Mouse (Mus musculus) kidney, embryonic 15.5 days (tissue): Measurements from ENCODE around the gene Tdrd12. TPM values are rescaled to one million over a fixed set of nuclear protein-coding genes. Genes with fewer than 3 reads are reported as not detected.

ENCODE experiments used
- ATAC-seq: fragments of 200-750 bp; cut with Nextera tagmentation; replicated peaks from 2 replicates; pipeline ENCODE4 v1.8.0; 2017; ENCODE audit warnings: moderate TSS enrichment; ENCODE audit not compliant: low FRiP score
- H3K27ac ChIP-seq: fragments of 300-500 bp; sonication (generic); 2 replicates; pipeline ENCODE4 v1.5.1; 2015; ENCODE audit warnings: mild to moderate bottlenecking, inconsistent platforms
- H3K27me3 ChIP-seq: fragments of 300-500 bp; sonication (generic); 2 replicates; pipeline ENCODE4 v1.6.1; 2015; ENCODE audit warnings: inconsistent platforms
- H3K36me3 ChIP-seq: fragments of 300-500 bp; sonication (generic); 2 replicates; pipeline ENCODE4 v1.6.1; 2015; ENCODE audit warnings: inconsistent platforms
- H3K4me1 ChIP-seq: fragments of 300-500 bp; sonication (generic); 2 replicates; pipeline ENCODE4 v1.6.1; 2015; ENCODE audit warnings: inconsistent platforms
- H3K4me2 ChIP-seq: fragments of 300-500 bp; sonication (generic); 2 replicates; pipeline ENCODE4 v1.6.1; 2015; ENCODE audit warnings: moderate library complexity, mild to moderate bottlenecking, inconsistent platforms
- H3K4me3 ChIP-seq: fragments of 300-500 bp; sonication (generic); replicated peaks from 2 replicates; pipeline ENCODE4 v1.5.1; 2015; ENCODE audit warnings: mild to moderate bottlenecking, inconsistent platforms
- H3K9ac ChIP-seq: fragments of 300-500 bp; sonication (generic); 2 replicates; pipeline ENCODE4 v1.6.1; 2015; ENCODE audit warnings: mild to moderate bottlenecking, inconsistent platforms
- H3K9me3 ChIP-seq: fragments of 300-500 bp; sonication (generic); replicated peaks from 2 replicates; pipeline ENCODE4 v1.6.1; 2016; ENCODE audit warnings: inconsistent platforms
- WGBS: fragments of 180-500 bp; shearing (Covaris S2); methylation state at CpG from one replicate; pipeline ENCODE4 v1.1.7; 2015; ENCODE audit warnings: mixed read lengths; 5-methylcytosine and 5-hydroxymethylcytosine counted together
- polyA plus RNA-seq: library from polyadenylated mRNA; unstranded; fragments of >200 nt; fragmentation: Nextera tagmentation; extraction: Ambion mirVana; gene quantifications from 2 replicates; pipeline ENCODE4 v1.2.1, GENCODE M21; 2015

The Tdrd12 gene
- polyA plus RNA-seq, 1 experiment from 2014 or later = 0.43 TPM

DNA sequence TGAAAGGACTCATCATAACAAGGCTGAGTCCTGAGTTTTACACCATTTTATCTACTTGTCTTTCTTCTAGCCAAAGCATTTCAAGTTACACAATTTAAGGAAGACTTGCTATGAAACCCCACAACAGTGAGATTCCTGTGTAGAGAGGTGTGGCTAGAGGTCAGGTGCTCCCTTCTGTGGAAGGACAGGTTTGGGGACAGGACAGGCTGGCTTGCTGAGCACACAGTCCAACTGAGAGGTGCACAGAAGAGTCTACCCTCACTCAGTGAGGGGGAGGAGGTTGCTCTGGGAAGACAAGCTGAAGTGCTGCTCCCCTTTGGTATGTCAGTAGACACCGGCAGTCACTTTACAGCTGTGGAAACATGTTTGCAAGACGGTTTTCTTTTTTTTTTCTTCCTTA, 61.1 kb downstream of the Tdrd12 start:
- no peaks in the 10 kb centered on the region for H3K9me3 ChIP-seq
- 55% methylated on average over 2 of the region's 2 CpGs for WGBS
- H3K4me2 ChIP-seq = no peak overlapping the region
- H3K36me3 ChIP-seq = no peaks in the 10 kb centered on the region
- no peaks in the 10 kb centered on the region for H3K4me1 ChIP-seq
- H3K4me3 ChIP-seq = no peak overlapping the region
- no peak for ATAC-seq
- no peak overlapping the region for H3K9ac ChIP-seq
- no peaks in the 10 kb centered on the region for H3K27me3 ChIP-seq
- H3K27ac ChIP-seq = no peak overlapping the region

DNA sequence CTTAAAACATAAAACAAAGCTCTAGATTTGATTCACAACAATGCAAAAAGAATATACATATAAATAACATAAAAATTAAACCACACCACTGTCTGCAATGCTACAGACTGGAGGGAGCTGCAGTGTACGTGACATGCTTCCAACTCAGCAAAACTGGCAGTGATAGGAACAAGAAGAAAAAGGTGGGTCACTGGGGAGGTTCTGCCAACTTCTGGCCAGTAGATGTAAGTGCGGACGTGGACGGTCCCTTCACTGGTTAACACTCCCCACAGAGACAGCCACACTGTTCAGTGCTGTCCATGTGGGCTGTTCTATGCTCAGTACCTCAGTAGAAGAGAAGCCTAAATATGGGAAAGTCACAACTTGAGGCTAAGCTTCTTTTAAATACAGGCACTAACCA, 66.8 kb downstream of the Tdrd12 start:
- no peak overlapping the region for H3K4me3 ChIP-seq
- no peak for ATAC-seq
- H3K4me2 ChIP-seq = no peak overlapping the region
- WGBS = 41% methylated on average over 4 of the region's 4 CpGs
- H3K27ac ChIP-seq = no peak overlapping the region
- H3K4me1 ChIP-seq = no peaks in the 10 kb centered on the region
- no peaks in the 10 kb centered on the region for H3K36me3 ChIP-seq
- no peak overlapping the region for H3K9ac ChIP-seq
- H3K9me3 ChIP-seq = no peaks in the 10 kb centered on the region
- no peaks in the 10 kb centered on the region for H3K27me3 ChIP-seq

DNA sequence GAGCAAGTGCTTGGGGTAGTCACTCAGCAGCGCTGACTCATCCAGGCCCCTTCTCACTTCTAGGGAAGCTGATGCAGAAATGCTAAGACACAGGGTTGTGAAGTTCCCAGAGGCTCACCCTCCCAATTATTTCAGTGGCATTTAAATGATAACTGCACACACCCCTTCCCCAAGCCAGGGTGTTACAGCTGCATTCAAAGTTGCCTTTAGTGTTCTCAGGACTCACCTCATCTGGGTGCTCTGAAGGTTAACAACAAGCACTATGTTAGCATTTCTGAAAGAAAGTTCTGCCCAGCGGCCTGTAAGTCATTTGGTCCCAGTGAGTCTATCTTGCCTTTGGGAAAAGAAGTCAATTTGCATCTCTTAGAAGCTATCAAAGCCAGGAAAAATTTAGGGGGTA, 69.7 kb downstream of the Tdrd12 start:
- WGBS = 57% methylated on average over 2 of the region's 2 CpGs
- no peaks in the 10 kb centered on the region for H3K36me3 ChIP-seq
- no peak for ATAC-seq
- no peak overlapping the region for H3K4me2 ChIP-seq
- H3K27me3 ChIP-seq = no peaks in the 10 kb centered on the region
- H3K4me1 ChIP-seq = no peaks in the 10 kb centered on the region
- H3K9me3 ChIP-seq = no peaks in the 10 kb centered on the region
- no peak overlapping the region for H3K27ac ChIP-seq
- no peak overlapping the region for H3K9ac ChIP-seq
- H3K4me3 ChIP-seq = no peak overlapping the region

DNA sequence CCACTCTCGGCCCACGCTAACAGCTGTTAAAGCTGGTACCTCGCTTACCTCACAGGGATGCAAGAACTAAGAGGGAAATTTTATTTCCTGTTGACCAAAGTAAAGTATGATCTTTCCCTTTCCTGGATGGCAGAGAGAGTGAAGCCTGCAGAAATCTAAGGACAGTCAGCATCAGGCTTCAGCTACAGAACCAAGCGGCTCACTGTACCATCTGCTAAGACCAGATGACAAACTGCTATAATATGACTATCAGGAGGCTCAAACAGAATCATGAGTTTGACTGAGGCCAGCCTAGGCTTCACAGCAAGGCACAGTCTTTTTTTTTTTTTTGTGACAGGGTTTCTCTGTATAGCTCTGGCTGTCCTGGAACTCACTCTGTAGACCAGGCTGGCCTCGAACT, 72.5 kb downstream of the Tdrd12 start:
- Histone ChIP-seq H3K27ac (no peak overlapping the region), H3K4me1 (no peaks in the 10 kb centered on the region), H3K4me2 (no peak overlapping the region), H3K4me3 (no peak overlapping the region), H3K9ac (no peak overlapping the region), H3K36me3 (no peaks in the 10 kb centered on the region), H3K27me3 (no peaks in the 10 kb centered on the region), H3K9me3 (no peaks in the 10 kb centered on the region)
- 91% methylated on average over 5 of the region's 5 CpGs for WGBS
- ATAC-seq = no peak

DNA sequence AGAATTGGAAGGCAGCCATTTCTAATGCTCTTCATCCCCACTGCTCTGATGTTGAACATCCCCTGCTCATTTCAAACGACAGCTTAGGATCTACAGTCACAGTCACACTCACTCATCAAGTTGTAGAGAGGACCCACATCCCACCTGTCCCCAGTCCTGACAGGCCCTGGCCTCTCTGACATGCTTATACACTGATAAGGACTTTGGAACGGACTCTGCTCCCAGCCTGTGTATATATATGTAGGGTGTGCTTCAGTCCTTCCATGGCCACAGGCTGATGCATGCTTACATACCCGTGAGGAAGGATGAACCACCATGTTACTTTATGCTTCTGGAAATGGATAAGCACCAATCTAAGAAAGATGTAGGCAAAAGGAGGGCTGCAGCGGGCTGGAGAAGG, 76.6 kb downstream of the Tdrd12 start:
- no peak overlapping the region for H3K27ac ChIP-seq
- no peak for ATAC-seq
- no peaks in the 10 kb centered on the region for H3K9me3 ChIP-seq
- 90% methylated on average over 4 of the region's 4 CpGs for WGBS
- H3K9ac ChIP-seq = no peak overlapping the region
- no peak overlapping the region for H3K4me2 ChIP-seq
- H3K4me3 ChIP-seq = no peak overlapping the region
- H3K4me1 ChIP-seq = no peaks in the 10 kb centered on the region
- H3K27me3 ChIP-seq = no peaks in the 10 kb centered on the region
- H3K36me3 ChIP-seq = no peaks in the 10 kb centered on the region

DNA sequence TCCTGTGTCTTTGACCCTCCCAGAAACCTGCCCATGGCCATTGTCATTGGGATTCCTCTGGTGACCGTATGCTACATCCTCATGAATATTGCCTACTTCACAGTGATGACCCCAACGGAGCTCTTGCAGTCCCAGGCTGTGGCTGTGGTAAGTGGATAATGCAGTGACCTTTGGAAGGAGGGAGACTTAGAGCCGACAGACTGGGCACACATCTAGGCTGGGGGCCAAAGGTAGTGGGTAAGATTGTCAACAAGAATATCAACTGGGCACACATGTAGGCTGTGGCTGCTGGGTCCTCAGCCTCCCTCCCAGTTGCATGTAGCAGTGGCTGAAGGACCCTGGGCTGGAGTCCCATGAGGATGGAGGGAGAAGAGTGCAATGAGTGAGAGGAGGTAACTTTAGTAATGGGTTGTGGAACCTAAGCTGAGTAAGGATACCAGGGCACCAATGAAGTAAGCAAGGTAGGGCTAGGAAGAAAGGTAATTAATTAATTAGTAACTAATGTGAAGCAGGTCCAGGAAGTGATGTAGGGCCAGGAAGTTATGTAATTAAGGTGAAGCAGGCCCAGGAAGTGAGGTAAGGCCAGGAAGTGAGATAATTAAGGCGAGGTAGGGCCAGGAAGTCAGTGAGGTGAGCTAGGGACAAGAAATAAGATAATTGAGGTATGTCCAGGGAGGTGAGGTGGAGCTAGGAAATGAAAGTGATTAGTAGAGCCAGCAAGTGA, 81.3 kb downstream of the Tdrd12 start:
- Histone ChIP-seq H3K27me3 (no peaks in the 10 kb centered on the region), H3K36me3 (no peaks in the 10 kb centered on the region), H3K4me2 (no peak overlapping the region), H3K9me3 (no peaks in the 10 kb centered on the region), H3K4me3 (no peak overlapping the region), H3K4me1 (no peaks in the 10 kb centered on the region), H3K27ac (no peak overlapping the region), H3K9ac (no peak overlapping the region)
- ATAC-seq = no peak
- 82% methylated on average over 4 of the region's 4 CpGs for WGBS

DNA sequence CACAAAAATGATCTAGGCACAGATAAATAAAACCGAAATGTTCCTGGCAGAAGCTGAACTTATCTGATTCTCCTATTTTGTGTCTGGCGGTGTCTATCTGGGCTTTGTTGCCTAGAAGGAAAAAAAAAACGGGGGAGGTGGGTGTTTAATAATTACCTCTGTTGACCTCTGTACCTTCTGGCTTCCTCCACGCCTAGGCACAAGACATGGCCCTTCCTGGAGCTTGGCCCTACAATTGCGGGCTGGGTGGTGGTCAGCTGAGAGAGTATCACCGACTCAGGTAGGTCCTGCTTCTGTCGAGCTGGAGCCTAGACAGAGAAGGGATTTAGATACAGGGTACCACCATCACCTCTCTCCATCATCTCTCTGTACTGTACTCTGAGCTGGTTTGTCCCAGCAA, 88.7 kb downstream of the Tdrd12 start:
- Histone ChIP-seq H3K27ac (peak overlapping the region; percentile 83), H3K36me3 (no peaks in the 10 kb centered on the region), H3K4me3 (no peak overlapping the region), H3K9me3 (no peaks in the 10 kb centered on the region; the same call in 1 of the 2 replicates), H3K9ac (no peak overlapping the region), H3K4me1 (peaks cover 20% of the 10 kb centered on the region), H3K4me2 (peak overlapping the region; percentile 4), H3K27me3 (no peaks in the 10 kb centered on the region)
- WGBS = 46% methylated on average over 7 of the region's 7 CpGs
- no peak for ATAC-seq

DNA sequence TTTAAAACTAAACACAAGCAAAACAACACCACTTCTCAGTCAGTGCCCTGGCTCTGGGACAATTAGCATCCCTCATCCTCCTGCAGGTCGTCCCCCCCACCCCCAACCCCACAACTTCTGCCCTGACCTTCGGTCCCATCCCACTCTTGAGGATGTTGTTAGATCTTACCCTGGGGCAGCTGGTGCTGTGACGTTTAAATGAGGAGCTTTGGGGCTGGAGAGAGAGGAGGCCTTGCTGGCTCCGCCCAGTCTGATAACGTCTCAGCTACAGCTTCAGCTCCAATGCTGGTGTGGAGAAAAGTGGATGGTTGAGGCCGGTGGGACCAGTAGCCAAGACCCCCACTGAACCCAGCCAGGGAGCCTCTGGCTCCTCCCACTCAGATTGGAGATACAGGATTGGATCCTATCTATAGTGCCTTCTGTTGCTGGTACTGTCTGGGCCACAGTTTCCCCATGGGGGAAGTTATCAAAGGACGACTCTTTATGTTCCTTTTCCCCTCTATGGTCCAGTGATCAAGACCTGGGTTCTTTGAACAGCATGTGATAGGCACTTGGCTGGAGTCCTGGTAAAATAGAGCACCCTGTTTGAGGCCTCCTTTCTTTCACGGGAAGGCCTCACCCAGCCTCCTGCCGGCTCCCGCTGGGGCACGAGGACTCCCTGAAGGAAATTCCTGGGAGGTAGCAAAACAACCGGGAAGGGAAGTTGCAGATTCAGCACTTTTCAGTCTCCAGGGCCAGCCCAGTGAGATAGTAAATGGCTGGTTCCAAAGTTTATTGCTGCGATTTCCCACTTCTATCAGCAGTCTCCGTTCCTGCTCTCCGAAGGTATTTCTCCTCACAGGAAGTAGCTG, 89.3 kb downstream of the Tdrd12 start, which contains the start of gene Slc7a9:
TSS of gene Slc7a9 (plus strand) at position 801 of the 851 bp plus-strand sequence.
- Histone ChIP-seq H3K27ac (peak within 1 kb of the TSS; percentile 83), H3K4me1 (peaks cover 20% of the 10 kb centered on the region)

DNA sequence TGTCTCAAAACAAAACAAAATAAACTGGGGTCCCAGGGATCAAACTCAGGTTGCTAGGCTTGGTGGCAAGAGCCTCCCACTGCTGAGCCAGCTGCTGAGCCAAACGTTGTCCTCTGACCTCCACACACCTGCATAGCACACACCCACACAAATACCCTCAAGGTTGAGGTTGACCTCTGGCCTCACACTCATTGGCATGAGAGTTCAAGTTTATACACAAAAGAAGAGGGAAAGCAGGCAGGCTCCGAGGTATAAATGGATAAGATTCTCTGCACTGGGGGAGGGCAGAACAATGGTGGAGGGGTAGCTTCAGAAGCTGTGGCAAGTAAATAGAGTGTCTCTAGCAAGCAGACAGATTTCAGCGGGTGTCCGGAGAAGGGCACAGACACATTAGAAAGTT, 90.0 kb downstream of the Tdrd12 start:
- Histone ChIP-seq H3K4me3 (no peak overlapping the region), H3K27me3 (no peaks in the 10 kb centered on the region), H3K4me2 (no peak overlapping the region), H3K36me3 (no peaks in the 10 kb centered on the region), H3K9ac (no peak overlapping the region), H3K4me1 (peaks cover 20% of the 10 kb centered on the region), H3K27ac (peak overlapping the region; percentile 83), H3K9me3 (no peaks in the 10 kb centered on the region; the same call in 1 of the 2 replicates)
- ATAC-seq = peak; percentile 34; the same call in 1 of the 2 replicates
- 24% methylated on average over 4 of the region's 4 CpGs for WGBS

More for the DNA sequence above, 89.3 kb downstream of the Tdrd12 start, which contains the start of gene Slc7a9:
- ATAC-seq = peak; percentile 57
- no peak within 1 kb of the TSS for H3K9ac ChIP-seq
- H3K27me3 ChIP-seq = no peaks in the 10 kb centered on the region
- H3K9me3 ChIP-seq = no peaks in the 10 kb centered on the region; the same call in 1 of the 2 replicates
- 17% methylated on average over 15 of the region's 15 CpGs for WGBS
- H3K4me3 ChIP-seq = no peak within 1 kb of the TSS
- no peaks in the 10 kb centered on the region for H3K36me3 ChIP-seq
- H3K4me2 ChIP-seq = peak within 1 kb of the TSS; percentile 4

DNA sequence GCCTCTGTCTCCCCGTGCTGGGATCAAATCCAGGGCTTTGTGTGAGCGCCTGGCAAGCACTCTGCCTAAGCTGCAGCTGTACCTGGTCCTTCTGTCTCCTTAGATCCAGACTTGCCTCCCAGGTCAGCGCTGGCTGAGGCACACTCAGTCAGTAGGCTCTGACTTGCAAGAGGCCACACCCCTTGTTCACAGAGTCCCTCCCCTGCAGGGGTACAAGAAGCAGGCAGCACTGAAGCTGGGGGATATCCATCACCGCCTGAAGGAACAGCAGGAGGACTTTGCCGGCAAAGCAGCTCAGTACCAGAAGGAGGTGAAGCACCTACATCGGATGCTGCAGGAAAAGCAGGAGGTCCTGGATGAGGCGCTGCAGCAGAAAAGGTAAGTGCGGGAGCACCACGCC, 102.3 kb downstream of the Tdrd12 start:
- Histone ChIP-seq H3K9ac (no peak overlapping the region), H3K9me3 (no peaks in the 10 kb centered on the region), H3K4me3 (no peak overlapping the region), H3K27me3 (no peaks in the 10 kb centered on the region), H3K36me3 (peaks cover 91% of the 10 kb centered on the region), H3K4me2 (no peak overlapping the region), H3K27ac (no peak overlapping the region), H3K4me1 (no peaks in the 10 kb centered on the region)
- ATAC-seq = no peak
- WGBS = 89% methylated on average over 9 of the region's 9 CpGs

DNA sequence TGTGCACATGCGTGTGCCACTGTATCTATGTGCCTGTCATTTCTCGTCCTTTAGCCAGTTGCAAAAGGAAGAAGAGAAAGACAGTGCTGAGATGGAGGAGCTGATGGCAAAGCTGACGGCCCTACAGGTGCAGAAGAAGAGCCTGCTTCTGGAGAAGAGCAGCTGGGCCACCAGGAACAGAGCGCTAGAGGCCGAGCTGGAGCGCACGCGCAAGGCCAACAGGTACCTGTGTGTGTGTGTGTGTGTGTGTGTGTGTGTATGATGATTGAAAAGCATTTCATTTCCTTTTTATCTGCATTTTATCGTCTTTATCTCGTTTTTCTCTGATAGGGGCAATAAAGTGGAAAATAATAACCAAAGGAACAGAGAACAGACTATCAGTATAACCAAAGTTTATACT, 109.4 kb downstream of the Tdrd12 start:
- Histone ChIP-seq H3K27ac (no peak overlapping the region), H3K9me3 (no peaks in the 10 kb centered on the region), H3K4me2 (no peak overlapping the region), H3K36me3 (peaks cover 93% of the 10 kb centered on the region), H3K27me3 (no peaks in the 10 kb centered on the region), H3K4me3 (no peak overlapping the region), H3K4me1 (no peaks in the 10 kb centered on the region), H3K9ac (no peak overlapping the region)
- 91% methylated on average over 10 of the region's 10 CpGs for WGBS
- no peak for ATAC-seq

DNA sequence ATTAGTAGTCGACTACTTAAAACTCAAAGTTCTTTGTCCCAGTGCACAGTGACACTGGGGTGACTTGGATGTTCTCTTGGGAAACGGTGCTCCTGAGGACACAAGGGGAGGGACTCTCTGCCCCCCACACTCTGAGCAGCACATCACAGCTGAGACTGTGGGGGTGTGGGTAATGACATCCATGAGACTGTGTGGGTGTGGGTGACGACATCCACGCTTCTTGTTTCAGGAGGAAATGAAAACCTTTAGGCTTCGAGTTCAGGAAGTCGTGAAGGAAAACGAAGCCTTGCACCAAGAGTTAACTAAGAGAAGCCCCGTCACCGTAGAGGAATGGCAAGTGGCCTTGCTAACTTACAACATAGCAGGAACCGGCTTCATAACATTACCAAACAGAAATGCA, 114.5 kb downstream of the Tdrd12 start:
- Histone ChIP-seq H3K36me3 (peaks cover 95% of the 10 kb centered on the region), H3K9ac (no peak overlapping the region), H3K27ac (no peak overlapping the region), H3K4me1 (no peaks in the 10 kb centered on the region), H3K9me3 (no peaks in the 10 kb centered on the region), H3K4me3 (no peak overlapping the region), H3K4me2 (no peak overlapping the region), H3K27me3 (no peaks in the 10 kb centered on the region)
- 84% methylated on average over 10 of the region's 10 CpGs for WGBS
- ATAC-seq = no peak
